In the genomic region with DNA sequence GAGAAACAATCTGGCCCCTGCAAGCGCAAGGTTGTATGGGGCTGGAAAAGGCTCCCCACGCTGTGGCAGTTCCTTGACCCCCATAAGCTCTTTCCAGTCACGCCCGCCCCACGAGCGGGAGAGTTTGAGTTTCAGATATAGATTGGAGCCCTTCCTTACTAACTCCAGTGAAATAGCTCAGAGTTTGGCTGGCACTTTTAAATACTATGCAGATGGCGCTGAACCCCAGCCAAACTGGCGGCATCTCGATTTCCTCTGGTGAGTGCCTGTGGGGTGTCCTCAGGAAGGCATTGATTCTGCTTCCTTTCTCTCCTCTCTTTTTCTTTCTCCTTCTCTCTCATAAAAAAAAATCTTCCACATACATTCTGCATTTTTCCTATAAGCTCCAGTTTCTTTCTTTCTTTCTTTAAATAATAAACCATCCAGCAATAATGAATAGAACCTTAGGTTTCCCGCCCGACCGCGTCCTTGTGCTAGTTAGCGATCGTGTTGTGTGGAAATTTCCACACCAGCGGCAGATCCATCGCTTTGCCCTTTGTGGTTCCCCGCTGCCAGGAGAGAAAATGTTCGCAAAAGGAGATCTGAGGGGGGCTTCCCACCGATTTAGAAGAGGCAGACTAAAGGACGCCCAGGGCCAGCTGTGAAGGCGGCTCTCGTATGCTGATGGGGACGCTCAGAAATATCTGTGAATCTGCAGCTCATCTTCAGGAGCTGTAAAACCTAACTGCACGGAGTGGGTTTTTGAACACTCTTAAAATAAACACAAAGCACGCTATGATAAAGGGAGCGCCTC, we compare ENCODE assay signal across 11 mouse cellular contexts.
DNase-seq lines count a peak whose midpoint lies in the region; TF ChIP-seq lines count a peak whose summit lies in the region.
"Had no signal": no experiment of that assay in that cellular context is flagged by ENCODE, and none has a peak within 500 bp of the region (broad histone marks: within the 10 kb centered on the region; RNA-seq: fewer than 3 reads in every experiment).

No protein-coding gene starts in this region.

- WGBS in heart, embryonic 10.5 days: 83% methylated on average over 27 of the region's 27 CpGs

- no peak for TF ChIP-seq POLR2A in cortical plate, adult 2 months (IDR thresholded peaks at IDR 0.05; ENCODE audit: extremely low read depth, insufficient read depth, low read length)

- no peak for TF ChIP-seq CTCF in cortical plate, adult 2 months (IDR thresholded peaks at IDR 0.05; ENCODE audit: extremely low read depth, insufficient read depth, low read length)

- no peaks in the 10 kb centered on the region for H3K27me3 ChIP-seq in heart, embryonic 10.5 days (ENCODE audit: insufficient read depth, poor library complexity, severe bottlenecking)
- H3K27me3 ChIP-seq: midbrain, embryonic 15.5 days had no signal

- H3K4me3 ChIP-seq in heart, embryonic 10.5 days: no peak overlapping the region
- peak overlapping the region; percentile 16; the same call in 1 of the 2 replicates for H3K4me3 ChIP-seq in cortical plate, adult 2 months (ENCODE audit: insufficient read depth, low read length)
- H3K4me3 ChIP-seq: midbrain, embryonic 15.5 days had no signal

- H3K36me3 ChIP-seq in heart, embryonic 10.5 days: no peaks in the 10 kb centered on the region
- H3K36me3 ChIP-seq: midbrain, embryonic 15.5 days had no signal

- DNase-seq in heart, embryonic 10.5 days (ENCODE audit: low spot score): peak; percentile 48
- no peak for DNase-seq in heart, adult 9 months (ENCODE audit: low spot score in 2 of 2)
- peak; percentile 69 to 89 for DNase-seq in layer of hippocampus, postnatal 14 days (ENCODE audit: low spot score in 2 of 2)
- peak; percentile 73 for DNase-seq in right cerebral cortex, postnatal 14 days
- DNase-seq in spleen, postnatal 36 days (ENCODE audit: low spot score in 2 of 2): no peak
- no peak for DNase-seq in gastrocnemius, postnatal 25 days
- DNase-seq in spleen, postnatal 14 days (ENCODE audit: low spot score in 2 of 2): no peak
- DNase-seq: heart, postnatal 36 days; lung, embryonic 14.5 days had no signal

- no peak overlapping the region for H3K27ac ChIP-seq in heart, embryonic 10.5 days
- H3K27ac ChIP-seq in cortical plate, adult 2 months (ENCODE audit: insufficient read depth, low read length): peak overlapping the region; percentile 83
- H3K27ac ChIP-seq: midbrain, embryonic 15.5 days had no signal

- H3K9me3 ChIP-seq in heart, embryonic 10.5 days: no peaks in the 10 kb centered on the region
- H3K9me3 ChIP-seq: midbrain, embryonic 15.5 days had no signal

- H3K4me1 ChIP-seq in heart, embryonic 10.5 days: no peaks in the 10 kb centered on the region
- no peaks in the 10 kb centered on the region for H3K4me1 ChIP-seq in cortical plate, adult 2 months (ENCODE audit: control insufficient read depth, insufficient read depth, low read length)
- H3K4me1 ChIP-seq: midbrain, embryonic 15.5 days had no signal

Comparison
In these comparisons a context has a peak if more than half of its experiments do, and no peak if none do; other contexts are left out.
1. DNase-seq: peak in heart, embryonic 10.5 days (single experiment), layer of hippocampus, postnatal 14 days (2 of 2) and right cerebral cortex, postnatal 14 days (single experiment); none in heart, adult 9 months (0 of 2), spleen, postnatal 36 days (0 of 2), gastrocnemius, postnatal 25 days (single experiment) and spleen, postnatal 14 days (0 of 2).